Mouse (Mus musculus): ENCODE results near the gene Zdhhc14. TPM values are rescaled to one million over a fixed set of nuclear protein-coding genes. Genes with fewer than 3 reads are reported as not detected.

Zdhhc14 gene
- polyA plus RNA-seq, 1 experiment, result 6.7 TPM

GRCm38 (mm10) chr17:5493161-5493771, 909 bp downstream of the Zdhhc14 start:
- no peak for TF ChIP-seq GATA1 (IDR thresholded peaks at IDR 0.05; ENCODE audit: low read length)

DNA sequence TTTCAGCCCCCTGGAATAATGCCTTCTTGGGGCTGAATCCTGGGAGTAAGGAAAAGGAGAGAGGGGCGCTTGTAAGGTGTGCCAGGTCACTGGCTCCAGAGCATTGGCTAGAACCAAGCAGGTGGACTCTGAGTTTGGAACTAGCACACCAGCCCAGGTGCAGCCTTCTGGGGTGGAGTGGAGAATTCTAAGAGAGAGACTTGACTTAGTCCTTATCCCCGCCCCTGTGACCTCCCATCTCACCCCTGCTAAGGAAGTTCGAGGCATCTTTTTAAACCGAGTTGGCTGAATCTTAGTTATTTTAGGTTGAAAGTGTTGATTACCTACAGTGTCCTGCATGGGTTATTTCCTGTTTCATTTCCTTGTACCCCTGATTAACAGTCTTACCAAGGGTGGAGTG, 1.5 kb downstream of the Zdhhc14 start:
- no peak for TF ChIP-seq GATA1 (IDR thresholded peaks at IDR 0.05; ENCODE audit: low read length)

DNA sequence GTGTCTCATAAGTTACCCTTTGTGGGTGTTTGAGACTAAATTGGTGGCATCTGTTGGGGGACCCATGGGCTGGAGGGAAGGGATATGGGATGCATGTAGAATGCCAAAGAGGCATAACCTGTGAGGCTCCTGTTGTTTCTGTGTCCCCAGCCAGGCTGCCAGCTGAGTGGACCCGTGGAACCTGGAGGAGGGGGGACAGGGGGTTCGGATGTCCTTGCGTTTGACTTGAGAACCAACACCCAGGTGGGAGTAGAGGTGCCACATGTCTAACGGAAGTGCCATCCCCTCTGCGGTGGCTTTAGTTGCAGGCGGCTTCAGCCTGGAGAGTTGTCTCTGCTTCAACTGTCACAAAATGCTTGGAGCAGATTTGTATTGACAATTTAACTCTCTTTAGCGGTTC, 2.5 kb downstream of the Zdhhc14 start:
- no peak for TF ChIP-seq GATA1 (IDR thresholded peaks at IDR 0.05; ENCODE audit: low read length)

DNA sequence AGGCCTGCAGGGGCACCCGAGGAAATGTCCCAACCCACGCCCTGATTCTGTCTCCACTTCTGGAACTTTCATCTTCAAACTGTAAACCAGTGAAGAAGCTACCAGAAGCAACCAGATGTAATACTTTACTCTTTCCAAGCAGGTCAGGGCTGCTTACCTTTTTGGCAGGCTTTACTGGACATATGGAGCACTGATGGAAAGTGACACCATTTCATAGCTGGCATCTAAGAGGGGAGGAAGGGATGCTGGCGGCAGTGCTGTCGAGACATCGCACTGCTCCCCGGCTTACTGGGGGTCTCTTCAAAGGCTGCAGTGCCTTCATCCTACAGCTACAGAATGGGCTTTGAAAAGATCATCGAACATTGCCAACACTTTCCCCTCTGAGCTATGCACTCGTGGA, 5.3 kb downstream of the Zdhhc14 start:
- no peak for TF ChIP-seq GATA1 (IDR thresholded peaks at IDR 0.05; ENCODE audit: low read length)

- no peak for TF ChIP-seq GATA1 (IDR thresholded peaks at IDR 0.05; ENCODE audit: low read length)
These were observed 6.6 kb downstream of the Zdhhc14 start for GRCm38 (mm10) chr17:5498996-5499395.

GRCm38 (mm10) chr17:5503981-5504760, 11.8 kb downstream of the Zdhhc14 start:
- TF ChIP-seq GATA1 (IDR thresholded peaks at IDR 0.05; ENCODE audit: low read length), result no peak

- TF ChIP-seq GATA1 (IDR thresholded peaks at IDR 0.05; ENCODE audit: low read length), result no peak
These were observed 12.6 kb downstream of the Zdhhc14 start for GRCm38 (mm10) chr17:5504969-5505368.

DNA sequence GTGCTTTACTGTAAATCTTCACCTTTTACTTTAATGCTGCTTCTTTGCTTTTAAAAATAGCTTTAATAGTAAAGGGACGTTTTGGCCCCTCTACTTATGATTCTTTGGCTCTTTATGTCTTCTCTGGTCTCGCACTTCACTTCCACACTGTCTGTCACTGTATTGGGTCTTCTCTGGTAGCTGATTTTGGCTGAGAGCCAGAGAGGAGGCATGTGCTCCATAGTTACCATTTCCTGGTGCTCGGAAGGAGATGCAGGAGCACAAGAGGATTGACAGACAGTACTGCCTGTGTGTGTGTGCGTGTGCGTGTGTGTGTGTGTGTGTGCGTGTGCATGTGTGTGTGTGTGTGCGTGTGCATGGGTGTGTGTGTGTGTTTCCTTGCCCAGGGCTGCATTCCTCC, 14.2 kb downstream of the Zdhhc14 start:
- TF ChIP-seq GATA1 (IDR thresholded peaks at IDR 0.05; ENCODE audit: low read length), result no peak

DNA sequence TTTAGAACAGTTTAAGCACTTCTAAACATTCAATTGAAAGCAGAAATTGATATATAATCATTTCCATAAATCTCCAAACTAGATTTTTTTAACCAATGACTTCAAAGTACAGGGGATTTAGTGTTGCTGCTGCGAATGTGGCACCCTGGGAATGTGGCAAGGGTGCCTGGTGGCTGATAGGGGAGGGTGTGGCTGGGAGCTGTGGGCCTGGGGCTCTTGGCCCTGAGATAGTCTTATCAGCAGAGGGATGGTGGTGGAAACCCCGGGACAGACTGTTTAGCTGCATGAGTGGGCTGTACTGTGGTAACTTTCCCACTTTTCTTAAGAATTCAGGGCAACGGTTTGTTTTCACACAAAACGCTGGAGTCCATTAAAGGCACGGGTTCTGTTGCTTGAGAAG, 14.6 kb downstream of the Zdhhc14 start:
- TF ChIP-seq GATA1 (IDR thresholded peaks at IDR 0.05; ENCODE audit: low read length), result peak; percentile 90

GRCm38 (mm10) chr17:5508030-5508429, 15.7 kb downstream of the Zdhhc14 start:
- TF ChIP-seq GATA1 (IDR thresholded peaks at IDR 0.05; ENCODE audit: low read length), result no peak

- no peak for TF ChIP-seq GATA1 (IDR thresholded peaks at IDR 0.05; ENCODE audit: low read length)
These were observed 18.2 kb downstream of the Zdhhc14 start for GRCm38 (mm10) chr17:5510564-5510963.

- no peak for TF ChIP-seq GATA1 (IDR thresholded peaks at IDR 0.05; ENCODE audit: low read length)
These were observed 19.4 kb downstream of the Zdhhc14 start for GRCm38 (mm10) chr17:5511724-5512123.

DNA sequence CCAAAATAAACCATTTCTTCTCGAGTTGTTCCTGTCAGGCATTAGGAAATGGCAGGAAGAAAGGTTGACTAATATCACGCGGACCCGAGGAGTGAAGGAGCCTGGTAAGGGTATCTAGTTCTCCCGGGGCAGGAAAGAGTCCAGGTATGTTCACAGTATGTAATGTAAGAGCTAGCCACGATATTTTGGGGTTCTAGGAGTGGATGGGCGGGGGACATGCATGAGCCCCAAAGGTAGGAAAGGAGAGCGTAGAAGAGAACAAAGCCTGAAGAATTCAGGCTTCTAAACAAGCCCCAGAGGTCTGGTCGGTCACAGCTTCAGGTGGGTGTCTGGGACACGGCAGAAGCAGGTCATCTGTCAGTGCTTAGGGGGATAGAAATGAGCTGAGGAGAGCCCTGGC, 27.1 kb downstream of the Zdhhc14 start:
- no peak for TF ChIP-seq GATA1 (IDR thresholded peaks at IDR 0.05; ENCODE audit: low read length)

DNA sequence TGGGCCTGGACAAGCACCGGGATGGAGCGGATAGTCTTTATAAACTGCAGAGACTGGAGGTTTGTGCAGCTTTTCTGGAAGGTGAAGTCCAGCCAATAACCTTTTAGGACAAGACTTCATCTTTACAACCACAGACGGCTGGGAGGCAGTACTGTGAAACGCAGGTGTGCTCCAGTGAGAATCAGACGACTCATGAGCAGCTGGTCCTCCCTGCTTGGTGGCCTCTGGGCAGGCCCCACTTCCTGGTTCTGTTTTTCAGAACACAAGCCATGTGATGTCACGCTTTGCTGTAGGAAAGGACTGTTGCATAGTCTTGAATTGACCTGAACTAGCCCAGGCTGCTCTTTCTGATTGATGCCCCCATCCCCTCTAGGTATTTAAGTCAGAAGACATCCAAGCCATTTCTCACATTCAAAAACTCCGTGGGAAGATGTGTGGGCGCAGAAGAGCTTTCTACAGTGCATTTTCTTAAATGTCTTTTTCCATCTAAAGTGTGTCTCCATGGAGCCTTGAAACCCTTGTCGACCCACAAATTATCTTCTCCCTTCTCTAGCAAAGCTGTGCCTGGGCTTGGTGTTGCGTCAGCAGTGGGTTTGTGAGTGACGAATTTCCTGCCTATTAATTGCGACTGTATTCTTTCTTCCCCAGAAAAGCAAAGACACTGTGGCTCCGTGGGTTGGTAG, 27.7 kb downstream of the Zdhhc14 start:
- TF ChIP-seq GATA1 (IDR thresholded peaks at IDR 0.05; ENCODE audit: low read length), result no peak

- TF ChIP-seq GATA1 (IDR thresholded peaks at IDR 0.05; ENCODE audit: low read length), result no peak
These were observed 29.2 kb downstream of the Zdhhc14 start for GRCm38 (mm10) chr17:5521532-5521931.

GRCm38 (mm10) chr17:5529552-5529951, 37.2 kb downstream of the Zdhhc14 start:
- TF ChIP-seq GATA1 (IDR thresholded peaks at IDR 0.05; ENCODE audit: low read length), result no peak

- TF ChIP-seq GATA1 (IDR thresholded peaks at IDR 0.05; ENCODE audit: low read length), result no peak
These were observed 40.5 kb downstream of the Zdhhc14 start for GRCm38 (mm10) chr17:5532816-5533215.
